Mouse (Mus musculus): ENCODE data around the gene Cuedc2.

Cuedc2 gene

DNA sequence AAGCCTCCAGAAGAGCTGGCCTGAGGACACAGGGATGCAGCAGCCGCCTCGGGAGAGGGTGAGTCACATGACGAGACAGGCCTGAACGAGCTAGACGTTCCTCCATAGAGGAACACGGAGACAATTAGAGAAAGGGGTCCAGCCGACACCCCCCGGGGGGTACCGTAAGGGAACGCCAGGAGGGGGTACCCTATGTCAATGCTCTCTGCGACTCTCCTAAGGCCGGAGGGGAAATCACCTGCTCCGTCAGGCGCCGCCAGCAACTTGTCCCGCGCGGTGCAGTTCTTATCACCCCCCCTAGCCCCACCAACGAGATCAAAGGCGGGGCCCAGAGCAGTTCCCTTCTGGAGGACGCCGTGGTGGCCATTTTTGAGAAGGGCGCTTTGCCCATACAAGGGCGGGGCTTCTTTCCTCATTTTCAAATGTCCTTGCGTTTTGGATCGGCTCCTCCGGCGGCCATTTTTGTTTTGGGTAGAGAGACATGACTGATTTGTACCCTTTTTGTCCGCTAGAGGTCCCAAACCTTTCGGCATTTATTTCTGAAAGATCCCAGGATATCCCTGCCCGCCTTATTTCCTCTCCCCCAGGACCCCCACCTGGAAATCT lies at the start of gene Cuedc2:
Gene Cuedc2 (minus strand): TSS at position 372 of the 606 bp plus-strand sequence.
- peak; percentile 99 for DNase-seq

DNA sequence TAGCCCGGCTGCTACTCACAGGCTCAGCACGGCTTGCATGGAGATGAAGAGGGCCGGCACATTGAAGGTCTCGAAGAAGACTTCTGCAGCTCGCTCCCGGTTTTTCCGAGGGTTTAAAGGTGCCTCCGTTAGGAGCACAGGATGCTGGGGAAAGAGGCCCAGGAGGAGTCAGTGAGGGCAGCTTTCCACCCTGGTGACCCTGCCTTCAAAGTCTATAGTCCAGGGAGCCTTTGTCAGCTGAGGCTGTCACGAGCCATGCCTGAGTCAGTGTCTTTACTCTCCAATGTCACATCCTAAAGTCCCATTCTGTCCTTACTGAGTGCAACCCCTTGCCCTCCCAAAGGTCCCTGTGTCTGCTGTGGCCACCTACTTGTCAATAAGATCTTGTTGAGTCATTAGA lies 43.8 kb upstream of the Cuedc2 start:
- peak; percentile 33 for DNase-seq

DNA sequence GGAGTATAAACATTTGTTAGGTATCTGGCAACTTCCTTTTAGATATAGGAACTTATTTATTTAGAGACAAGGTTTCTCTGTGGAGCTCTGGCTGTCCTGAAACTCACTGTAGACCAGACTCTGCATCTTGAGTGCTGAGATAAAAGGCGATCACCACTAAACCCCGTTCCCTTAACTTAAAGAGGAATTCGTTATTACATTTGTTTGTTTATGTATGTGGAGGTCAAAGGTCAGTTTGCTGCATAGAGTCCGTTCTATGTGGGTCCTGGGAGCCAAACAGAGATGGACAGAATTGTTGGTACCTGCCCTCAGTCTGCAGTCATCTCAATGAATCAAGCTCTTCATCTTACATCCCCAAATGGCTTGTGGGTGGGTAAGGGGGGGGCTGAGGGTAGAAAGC lies 37.4 kb upstream of the Cuedc2 start:
- no peak for DNase-seq

DNA sequence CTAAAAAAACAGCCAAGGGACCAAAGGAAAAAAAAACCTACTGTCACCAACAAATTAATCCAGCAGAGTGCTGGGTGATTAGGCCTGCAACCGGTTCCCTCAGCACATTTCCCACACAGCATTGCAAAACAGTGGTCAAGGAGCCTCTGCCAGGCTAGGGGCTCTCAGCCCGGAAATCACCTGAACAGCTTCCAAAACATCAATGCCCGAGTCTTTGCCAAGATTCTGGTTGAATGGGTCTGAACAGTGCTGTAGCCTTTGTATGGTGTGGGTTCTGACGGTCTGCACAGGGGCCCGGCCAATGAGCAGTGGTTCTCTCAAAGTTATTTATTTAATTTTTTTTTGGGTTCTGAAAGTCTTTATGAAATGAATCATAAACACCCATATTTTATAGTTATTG lies 37.0 kb upstream of the Cuedc2 start:
- no peak for DNase-seq

DNA sequence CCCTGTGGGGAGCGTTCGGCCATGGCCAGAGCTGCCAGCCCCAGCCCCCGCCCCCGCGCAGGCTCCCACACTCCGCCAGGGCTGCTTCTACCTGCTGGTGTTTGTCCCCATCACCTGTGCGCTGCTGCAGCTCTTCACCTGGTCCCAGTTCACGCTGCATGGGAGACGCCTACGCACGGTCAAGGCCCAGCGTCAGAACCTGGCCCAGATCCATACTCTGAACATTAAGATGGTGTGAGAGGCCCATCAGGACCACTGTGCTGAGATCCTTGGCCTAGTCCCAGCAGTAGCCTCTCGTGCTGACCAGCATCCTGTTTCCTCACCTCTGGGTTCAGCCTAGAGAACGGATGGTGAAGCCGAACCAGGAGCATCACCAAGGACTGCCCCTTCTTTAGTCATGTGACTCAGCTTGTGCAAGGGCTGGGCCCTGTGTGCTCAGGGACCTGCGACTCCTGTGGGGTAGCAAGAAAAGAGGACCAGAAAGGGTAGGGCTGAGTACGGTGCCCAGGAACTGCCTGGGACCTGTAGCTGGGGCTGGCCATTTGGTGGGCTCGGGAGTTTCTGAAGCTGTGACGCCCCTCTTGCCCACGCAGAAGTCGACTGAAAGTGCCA lies 36.1 kb upstream of the Cuedc2 start:
- no peak for DNase-seq

DNA sequence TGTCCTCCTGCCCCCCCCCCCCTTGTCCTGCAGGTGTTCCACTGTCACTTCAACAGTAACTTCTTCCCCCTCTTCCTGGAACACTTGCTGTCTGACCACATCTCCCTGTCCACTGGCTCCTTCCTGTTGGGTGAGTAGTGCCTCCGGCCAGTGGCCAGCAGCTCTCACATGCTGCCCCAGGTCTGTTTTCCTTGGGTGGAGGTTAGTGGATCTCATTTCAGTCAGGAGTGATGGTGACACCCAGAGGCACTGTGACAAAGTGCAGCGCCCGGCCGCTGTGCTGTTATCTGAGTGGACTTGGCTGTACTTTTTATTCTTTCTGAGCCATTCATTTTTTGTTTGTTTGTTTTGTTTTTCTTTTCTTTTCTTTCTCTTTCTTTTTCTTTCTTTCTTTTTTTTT lies 30.7 kb upstream of the Cuedc2 start:
- peak; percentile 70 for DNase-seq

DNA sequence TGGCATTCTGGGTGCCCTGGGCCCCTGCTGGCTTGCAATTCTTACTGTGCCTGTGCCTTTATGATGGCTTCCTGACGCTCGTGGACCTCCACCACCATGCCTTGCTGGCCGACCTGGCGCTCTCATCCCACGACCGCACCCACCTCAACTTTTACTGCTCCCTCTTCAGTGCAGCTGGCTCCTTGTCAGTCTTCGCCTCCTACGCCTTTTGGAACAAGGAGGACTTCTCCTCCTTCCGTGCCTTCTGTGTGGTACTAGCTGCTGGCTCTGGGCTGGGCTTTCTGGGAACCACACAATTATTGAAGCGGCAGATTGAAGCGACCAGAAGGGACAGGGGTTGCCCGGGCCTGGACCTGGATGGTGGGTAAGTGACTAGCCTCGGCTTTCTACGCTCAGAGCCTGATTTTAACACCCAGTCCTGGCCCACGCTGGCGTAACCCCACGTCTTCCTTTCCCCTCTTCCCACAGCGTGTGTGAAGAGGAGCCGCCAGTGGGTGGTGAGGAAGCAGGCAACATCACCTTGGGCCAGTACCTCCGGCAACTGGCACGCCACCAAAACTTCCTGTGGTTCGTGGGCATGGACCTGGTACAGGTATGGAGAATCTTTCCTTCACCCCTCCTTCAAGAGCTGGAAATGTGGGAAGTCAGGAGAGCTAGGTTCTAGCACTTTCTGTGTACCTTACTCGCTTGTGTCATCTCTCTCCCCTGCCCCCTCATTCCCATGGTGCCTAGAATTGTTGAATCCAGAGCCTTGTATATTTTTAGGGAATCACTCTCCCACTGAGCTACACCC lies 29.5 kb upstream of the Cuedc2 start:
- no peak for DNase-seq

DNA sequence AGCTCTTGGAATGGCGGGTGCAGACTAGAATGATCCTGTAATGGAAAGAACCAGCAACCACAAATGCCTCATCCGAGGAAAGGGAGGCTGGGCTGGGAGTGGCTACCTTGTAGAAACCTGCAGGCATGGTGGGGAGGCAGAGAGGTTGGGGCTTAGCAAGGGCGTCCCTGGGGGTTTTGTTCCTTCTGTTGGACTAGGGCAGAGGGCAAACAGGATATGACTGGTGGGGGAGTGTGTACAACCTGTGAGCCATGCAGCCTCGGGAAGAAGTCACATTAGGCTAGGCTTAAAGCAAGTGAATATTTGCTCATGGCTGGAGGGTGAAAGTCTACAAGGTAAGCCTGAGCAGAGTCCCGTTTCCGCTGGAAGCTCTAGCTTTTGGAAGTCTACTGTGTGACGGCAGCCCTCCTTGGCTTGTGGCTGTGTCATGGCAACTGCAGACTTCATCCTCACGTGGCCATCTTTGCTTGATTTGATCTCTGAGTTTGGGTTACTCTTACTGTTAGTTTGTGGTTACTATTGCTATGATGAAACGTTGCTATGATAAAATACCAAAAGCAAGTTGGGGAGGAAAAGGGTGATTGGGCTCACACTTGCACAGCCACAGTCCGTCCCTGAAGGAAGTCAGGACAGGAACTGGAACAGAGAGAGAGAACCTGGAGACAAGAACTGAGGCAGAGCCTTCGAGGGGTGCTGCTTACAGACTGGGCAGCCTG lies 24.9 kb upstream of the Cuedc2 start:
- no peak for DNase-seq

DNA sequence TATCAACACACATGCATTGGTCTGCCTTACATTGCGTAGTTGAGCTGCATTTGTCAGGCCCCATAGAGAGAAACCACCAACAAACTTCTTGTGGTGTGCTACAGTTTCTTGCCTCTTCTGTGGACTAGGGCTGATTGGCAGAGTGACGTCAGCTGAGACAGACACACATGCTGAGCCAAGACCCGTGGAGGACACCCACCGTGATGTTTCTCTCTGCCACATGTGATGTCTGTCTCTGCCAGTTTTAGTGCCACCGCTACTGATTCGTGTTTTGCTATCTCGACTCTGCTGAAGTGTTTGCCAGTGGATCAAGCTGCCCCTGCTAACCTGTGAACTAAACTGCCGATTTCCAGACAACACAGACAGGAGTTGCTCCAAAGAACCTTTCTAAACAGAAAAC lies 23.6 kb upstream of the Cuedc2 start:
- DNase-seq, result no peak

DNA sequence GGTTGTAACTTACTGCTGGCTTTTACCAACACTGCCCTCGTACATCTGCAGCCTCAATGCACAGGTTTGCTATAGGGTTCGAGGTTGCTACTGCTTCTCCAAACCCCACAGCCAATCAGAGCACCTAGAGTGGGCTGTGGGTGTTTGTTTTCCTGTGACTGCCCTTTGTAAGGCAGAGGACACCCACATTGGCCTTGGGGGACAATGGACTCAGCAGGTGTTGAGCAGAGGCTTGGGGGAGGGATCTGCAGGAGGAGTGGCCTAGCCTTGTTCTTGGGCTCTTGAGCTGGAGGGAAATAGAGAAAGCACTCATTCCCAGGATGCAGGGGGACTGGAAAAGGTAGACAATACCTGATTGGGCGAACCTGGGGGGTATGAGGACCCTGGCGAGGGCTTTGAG lies 19.9 kb upstream of the Cuedc2 start:
- no peak for DNase-seq

DNA sequence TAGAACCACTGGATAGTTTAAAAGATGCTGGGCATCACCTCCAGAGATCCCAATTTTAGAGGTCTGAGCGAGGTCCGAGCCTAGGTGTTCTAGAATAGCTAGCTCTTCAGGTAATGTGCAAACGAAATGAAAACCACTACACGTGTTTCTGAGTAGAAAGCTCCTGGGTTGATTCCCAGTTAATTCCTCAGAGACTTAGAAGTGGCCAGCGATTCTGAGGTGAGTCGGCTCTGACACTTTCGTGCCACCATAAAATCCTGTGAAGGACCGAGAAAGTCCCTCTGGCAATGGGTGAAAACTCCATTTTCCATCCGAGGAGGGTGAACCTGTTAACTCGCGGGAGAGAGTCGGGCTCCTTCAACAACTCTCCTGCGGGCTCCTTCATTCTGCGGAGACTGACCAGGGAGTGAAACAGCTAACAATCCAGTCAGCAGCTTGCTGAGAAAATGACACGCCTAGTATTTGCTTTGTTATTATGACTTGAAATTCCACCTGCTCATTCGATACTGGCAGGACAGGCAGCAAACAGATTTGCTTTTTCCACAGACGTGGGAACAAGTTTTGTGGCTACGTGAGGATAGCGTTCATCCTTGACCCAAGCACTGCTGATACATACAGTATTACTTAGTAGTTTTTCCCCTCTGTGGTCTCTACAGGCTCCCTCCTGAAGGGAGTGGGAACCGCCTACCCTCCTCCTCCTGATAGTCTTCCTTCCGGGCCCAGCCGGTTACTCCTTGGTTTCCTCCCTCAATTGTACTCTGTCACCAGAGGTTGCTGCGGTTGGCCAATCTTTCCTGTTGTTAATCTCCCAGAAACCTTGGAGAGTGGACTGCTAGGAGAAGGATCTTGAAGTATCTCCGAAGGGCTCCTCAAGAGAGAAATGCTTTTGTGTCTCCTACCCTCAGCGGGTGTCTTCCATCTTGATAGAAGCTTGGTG lies 19.1 kb upstream of the Cuedc2 start:
- peak; percentile 12 for DNase-seq

DNA sequence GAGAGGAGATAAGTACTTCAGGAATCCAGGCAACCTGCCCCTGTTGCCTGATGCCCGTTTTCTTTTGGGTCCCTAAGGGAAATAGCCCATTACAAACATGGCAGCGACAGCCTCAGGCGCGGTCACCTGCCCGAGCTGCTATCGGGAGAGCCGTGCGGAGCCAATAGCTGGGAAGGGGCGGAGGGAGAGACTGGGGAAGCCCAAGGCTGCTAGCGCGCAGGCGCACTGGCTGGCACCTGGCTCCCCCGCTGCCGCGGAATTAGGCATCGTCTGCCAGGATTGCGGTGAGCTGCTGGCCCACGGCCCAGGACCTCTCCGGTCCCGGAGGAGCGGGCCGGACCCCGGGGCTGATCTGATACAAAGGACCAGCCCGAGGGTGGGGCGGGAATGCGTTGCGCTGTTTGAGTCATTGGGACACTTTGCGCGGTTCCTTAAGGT lies 18.2 kb upstream of the Cuedc2 start:
- DNase-seq, result peak; percentile 88

DNA sequence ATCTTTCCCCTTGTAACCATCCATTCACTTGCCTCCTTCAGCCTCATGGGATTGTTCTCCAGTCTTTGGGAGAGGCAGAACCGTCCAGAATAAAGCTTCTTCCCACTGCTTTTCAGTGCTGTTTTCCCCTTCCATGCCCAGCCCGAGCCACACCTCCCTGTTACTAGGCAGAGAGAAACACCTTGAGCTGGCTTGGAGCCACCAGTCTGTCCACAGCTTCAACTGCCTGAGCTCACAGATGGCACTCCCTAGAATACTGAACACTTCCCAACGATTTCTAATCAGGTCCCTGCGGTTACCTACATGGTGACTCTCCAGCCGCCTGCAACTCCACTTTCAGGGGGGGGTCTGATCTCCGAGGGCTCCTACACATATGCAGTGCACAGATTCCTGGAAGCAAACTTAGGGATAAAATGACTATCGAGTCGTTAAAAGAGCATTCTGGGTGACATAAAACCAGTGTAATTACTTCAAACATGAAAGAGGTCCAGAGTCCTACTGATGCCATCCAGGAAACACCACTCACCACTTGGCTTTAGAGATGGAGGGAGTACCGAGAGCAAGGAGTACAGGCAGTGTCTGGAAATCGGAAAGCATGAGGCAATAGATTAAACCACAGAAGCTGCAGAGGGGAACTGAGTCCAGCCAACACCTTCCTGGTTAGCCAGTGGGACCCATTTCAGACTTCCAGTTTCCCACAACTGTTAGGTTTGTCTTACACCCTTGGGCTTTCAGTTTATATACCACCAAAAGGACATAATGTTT lies 11.8 kb upstream of the Cuedc2 start, which contains the start of gene 2310034G01Rik:
Gene 2310034G01Rik (minus strand): TSS at position 135 of the 765 bp plus-strand sequence.
- DNase-seq, result no peak

DNA sequence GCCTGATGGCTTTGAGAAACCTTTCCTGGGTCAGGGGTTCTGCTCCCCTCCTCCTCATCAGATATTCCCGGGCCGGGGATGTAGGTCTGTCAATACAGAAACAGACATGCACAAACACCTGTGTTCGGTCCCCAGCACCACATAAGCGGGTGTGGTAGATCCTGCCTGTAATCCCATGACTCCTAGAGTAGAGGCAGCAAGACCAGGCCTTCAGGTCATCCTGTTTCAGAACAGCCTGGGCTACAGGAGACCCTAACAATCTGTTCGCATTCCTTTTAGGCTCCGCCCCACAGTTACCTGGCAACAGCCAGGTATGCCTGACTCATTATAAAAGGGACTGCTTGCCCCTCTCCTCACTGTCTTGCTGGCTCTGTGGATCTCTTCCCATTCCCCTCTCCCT lies 11.0 kb upstream of the Cuedc2 start:
- no peak for DNase-seq

DNA sequence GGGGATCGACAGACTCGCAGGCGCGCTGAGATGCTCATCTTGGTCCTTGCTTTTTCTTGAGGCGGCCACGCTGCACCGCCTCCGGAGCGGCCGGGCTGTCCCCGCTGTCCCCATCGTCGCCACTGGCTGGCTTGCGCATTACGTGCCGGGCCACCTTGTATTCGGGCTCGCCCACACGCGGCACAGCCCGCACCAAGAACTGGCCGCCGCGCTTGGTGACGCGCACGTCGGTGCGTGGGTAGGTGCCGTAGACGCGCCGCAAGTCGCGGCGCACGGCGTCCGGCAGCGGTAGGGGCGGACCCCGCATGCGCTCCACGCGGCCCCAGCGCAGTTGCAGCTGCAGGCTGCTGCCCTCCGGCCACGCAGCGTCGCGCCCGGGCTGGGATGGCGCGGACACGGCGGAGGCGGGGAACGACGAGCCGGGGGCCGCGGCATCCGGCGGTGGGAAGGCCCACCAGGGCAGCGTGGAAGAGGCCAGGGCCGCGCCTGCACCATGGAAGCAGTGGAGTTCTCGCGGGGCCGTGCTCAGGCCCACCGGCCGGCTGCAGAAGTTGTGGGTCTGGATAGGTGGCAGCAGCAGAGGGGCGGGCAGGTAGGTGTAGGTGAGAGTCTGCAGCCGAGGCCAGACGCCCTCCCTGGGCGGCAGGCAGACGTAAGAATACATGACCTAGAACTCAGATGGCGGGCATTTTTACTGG lies 10.4 kb upstream of the Cuedc2 start:
- DNase-seq, result peak; percentile 70

DNA sequence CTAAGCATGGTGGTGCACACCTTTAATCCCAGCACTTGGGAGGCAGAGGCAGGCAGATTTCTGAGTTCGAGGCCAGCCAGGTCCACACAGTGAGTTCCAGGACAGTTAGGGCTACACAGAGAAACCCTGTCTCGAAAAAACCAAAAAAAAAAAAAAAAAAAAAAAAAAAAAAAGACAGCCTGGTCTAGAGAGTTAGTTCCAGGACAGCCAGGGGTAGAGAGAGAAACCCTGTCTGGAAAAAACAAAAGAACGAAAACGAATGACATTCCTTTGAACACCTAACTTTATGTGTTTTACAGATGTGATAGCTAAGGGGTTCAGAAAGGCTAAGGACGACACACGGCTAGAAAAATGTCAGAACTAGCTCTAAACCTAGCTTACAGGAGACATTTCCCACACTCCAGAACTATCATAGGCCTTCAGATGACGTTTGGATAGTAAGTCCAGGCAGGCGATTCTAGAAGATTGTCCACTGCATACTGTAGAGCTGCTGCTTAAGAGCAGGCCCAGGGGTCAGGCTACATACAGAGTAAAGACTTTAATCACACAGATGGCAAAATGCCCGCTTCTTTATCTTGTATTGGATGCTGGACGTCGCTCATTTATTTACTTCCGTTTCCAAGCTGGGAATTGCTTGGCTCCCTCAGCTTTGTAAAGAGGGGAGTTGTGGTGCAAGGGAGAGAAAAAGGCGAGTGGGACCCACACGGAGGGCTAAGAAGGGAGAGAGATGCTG lies 9.6 kb upstream of the Cuedc2 start:
- no peak for DNase-seq

DNA sequence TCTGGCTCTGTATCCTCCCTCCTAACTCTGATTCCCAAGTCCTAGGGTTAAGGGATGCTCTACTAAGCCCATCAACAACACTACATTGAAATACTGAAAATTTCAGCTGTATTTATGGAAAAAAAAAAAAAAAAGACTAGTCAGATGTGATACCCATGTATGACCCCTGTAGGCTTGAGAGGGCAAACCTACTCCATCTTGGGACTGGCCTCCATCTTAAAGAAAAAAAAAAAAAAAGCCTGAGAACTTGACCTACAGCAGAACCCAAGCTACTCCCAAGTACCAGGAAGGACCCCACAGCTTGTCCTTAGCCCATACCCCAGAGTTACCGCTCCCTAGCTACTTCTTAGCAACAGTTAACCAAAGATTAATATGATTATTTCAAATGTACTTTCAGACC lies 8.6 kb upstream of the Cuedc2 start:
- no peak for DNase-seq

DNA sequence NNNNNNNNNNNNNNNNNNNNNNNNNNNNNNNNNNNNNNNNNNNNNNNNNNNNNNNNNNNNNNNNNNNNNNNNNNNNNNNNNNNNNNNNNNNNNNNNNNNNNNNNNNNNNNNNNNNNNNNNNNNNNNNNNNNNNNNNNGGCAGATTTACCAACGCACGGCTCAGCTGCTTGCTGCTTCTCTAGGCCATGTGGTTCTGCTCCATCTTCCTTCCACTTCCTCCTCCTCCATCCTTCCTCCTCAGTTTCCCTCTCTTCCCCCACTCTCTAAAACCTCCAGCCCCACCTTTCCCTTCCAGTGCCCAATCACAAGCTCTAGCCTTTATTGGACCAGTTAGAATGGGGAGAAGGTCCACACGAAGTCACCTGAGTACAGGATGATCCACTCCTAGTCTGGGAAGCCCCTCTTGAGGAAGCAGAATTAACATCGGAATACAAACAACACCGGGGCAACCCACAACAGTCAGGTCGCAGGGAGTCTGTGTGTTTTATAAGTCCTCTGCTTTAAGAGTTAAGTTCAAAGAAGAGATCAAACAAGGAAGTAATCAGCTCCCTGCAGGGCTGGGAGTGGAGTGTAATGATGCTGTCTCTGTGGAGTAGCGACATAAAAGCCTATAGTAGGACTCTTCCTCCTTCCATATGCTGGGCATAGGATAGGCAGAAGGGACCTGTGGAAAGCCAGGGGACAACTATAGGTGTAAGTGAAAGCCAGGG lies 6.4 kb upstream of the Cuedc2 start:
- DNase-seq, result no peak

DNA sequence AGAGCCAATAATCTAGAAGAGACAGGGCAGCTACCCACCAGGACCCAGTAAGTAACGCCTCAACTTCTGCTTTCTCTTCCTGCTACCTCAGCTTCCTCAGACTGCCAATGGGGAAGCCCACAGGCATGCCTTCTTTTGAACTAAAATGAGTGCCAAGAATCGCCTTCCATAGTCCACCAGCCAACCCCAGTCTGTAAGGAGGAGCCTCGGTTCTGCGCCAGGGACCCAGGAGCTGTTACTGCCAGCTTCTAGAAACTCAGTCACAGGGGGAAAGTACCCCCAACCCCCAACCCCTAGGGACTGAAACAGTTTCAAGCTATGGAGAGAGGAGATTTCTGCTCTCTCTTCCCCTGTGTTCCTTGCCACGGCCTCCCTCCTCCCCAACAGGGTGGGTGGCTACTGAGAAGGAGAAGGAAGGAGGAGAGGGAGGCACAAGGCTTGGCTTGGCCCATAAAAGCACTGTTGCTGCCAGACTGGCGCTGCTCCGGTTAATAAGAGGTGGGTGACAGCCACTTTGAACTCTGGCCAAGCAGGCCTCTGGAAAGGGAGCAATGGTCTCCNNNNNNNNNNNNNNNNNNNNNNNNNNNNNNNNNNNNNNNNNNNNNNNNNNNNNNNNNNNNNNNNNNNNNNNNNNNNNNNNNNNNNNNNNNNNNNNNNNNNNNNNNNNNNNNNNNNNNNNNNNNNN lies 927 bp upstream of the Cuedc2 start:
- peak; percentile 31 for DNase-seq
